8 mouse cellular contexts compared by ENCODE assay signal in the genomic region with DNA sequence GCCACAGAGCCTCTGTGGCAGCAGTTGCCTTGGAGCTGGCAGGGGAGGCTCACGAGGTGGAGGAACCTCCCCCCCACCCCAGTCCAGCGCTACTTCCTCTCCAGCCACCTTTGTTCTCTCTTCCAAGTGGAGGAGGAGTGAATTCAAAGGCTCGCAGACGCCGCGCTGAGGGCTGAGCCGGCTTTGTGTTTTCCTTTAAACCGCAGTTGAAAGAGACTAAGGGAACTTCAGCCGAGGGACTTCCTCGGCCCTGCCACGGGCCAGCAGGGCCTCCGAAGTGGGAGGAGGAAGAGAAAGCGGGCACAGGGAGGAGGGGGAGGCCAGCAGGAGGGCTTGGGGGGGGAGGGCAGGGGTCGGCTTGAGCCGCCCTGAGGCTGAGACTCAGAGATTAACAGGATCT. TPM values are rescaled to one million over a fixed set of nuclear protein-coding genes. Genes with fewer than 3 reads are reported as not detected.
A peak's percentile ranks its signal among the peaks of the same experiment; 100 is the strongest.
DNase-seq lines count a peak whose midpoint lies in the region; ATAC-seq and TF ChIP-seq lines count a peak whose summit lies in the region.

No protein-coding gene starts in this region.

- H3K9me3 ChIP-seq in E14TG2a.4 (ENCODE audit: low read length): no peaks in the 10 kb centered on the region
- H3K9me3 ChIP-seq in hindbrain, embryonic 12.5 days (replicated peaks): no peaks in the 10 kb centered on the region

- H3K4me2 ChIP-seq in hindbrain, embryonic 12.5 days (replicated peaks): peak overlapping the region; percentile 21

- peak overlapping the region; percentile 15; the same call in 1 of the 2 replicates for H3K9ac ChIP-seq in hindbrain, embryonic 12.5 days

- no peak for TF ChIP-seq CTCF in E14TG2a.4 (conservative IDR thresholded peaks at IDR 0.05; ENCODE audit: low read length)

- H3K27ac ChIP-seq in hindbrain, embryonic 12.5 days: peak overlapping the region; percentile 83

- under 1% methylated on average over 15 of the region's 15 CpGs for WGBS in hindbrain, embryonic 12.5 days

- H3K4me1 ChIP-seq in E14TG2a.4 (replicated peaks; ENCODE audit: low read depth, low read length): peaks cover 65% of the 10 kb centered on the region
- peaks cover 75% of the 10 kb centered on the region for H3K4me1 ChIP-seq in hindbrain, embryonic 12.5 days

- H3K4me3 ChIP-seq in E14TG2a.4 (replicated peaks; ENCODE audit: low read length): peak overlapping the region; percentile 58
- no peak overlapping the region for H3K4me3 ChIP-seq in hindbrain, embryonic 12.5 days

- peak; percentile 14; the same call in 1 of the 2 replicates for ATAC-seq in hindbrain, embryonic 12.5 days (ENCODE audit: low FRiP score)
- ATAC-seq in megakaryocyte progenitor cell, adult 5-6 weeks (replicated peaks; ENCODE audit: poor library complexity): peak; percentile 83
- no peak for ATAC-seq in activated CD4-positive, CD25-positive, alpha-beta regulatory T cell, adult 4 months
- no peak for ATAC-seq in erythroblast, adult 5-6 weeks (replicated peaks; ENCODE audit: low FRiP score, poor library complexity, severe bottlenecking)

- DNase-seq in ZHBTc4 (ENCODE audit: low read depth, low spot score): peak; percentile 69
- DNase-seq in gastrocnemius, postnatal 10 days: no peak
- no peak for DNase-seq in left cerebral cortex, adult 8-10 months (ENCODE audit: low spot score in 2 of 2)

- peaks cover 57% of the 10 kb centered on the region for H3K27me3 ChIP-seq in E14TG2a.4 (ENCODE audit: insufficient read depth, low read length)
- 0 out of 2 replicates have a peak, but pooled peaks cover 3% of the 10 kb centered on the region for H3K27me3 ChIP-seq in hindbrain, embryonic 12.5 days

- no peaks in the 10 kb centered on the region for H3K36me3 ChIP-seq in E14TG2a.4 (ENCODE audit: insufficient read depth, low read length)
- H3K36me3 ChIP-seq in hindbrain, embryonic 12.5 days: no peaks in the 10 kb centered on the region

RNA-seq across cellular contexts. Expression of gene 1700025C18Rik, which starts 43.0 kb away (rescaled TPM):
- not detected in 2 replicates for polyA plus RNA-seq in hindbrain, embryonic 12.5 days (2016; fragmentation: Nextera tagmentation; extraction: Ambion mirVana)
- not detected in 2 replicates for total RNA-seq in megakaryocyte progenitor cell, adult 5-6 weeks (2015)
- total RNA-seq in megakaryocyte progenitor cell, adult 5-6 weeks (2017): not detected in 2 replicates
- total RNA-seq in gastrocnemius, postnatal 10 days (2021): not detected
- not detected for total RNA-seq in left cerebral cortex, adult 8-10 months (2022)
- not detected for polyA plus RNA-seq in activated CD4-positive, CD25-positive, alpha-beta regulatory T cell, adult 4 months (2017; shearing (Covaris generic))
- total RNA-seq in erythroblast, adult 5-6 weeks (2015; ENCODE audit: low replicate concordance): not detected in 2 replicates
- total RNA-seq in erythroblast, adult 5-6 weeks (2017; ENCODE audit: low replicate concordance): not detected in 2 replicates

Comparison
In these comparisons a context has a peak if more than half of its experiments do, and no peak if none do; other contexts are left out.
1. ATAC-seq: peak in hindbrain, embryonic 12.5 days (single experiment) and megakaryocyte progenitor cell, adult 5-6 weeks (single experiment); none in activated CD4-positive, CD25-positive, alpha-beta regulatory T cell, adult 4 months (single experiment) and erythroblast, adult 5-6 weeks (single experiment).